Mouse (Mus musculus): ENCODE results near the gene Brwd1. TPM values are rescaled to one million over a fixed set of nuclear protein-coding genes. Genes with fewer than 3 reads are reported as not detected.

Brwd1 gene
- 249 and 258 TPM in 2 replicates for polyA plus RNA-seq (2015; fragmentation: Nextera tagmentation; extraction: Ambion mirVana)

DNA sequence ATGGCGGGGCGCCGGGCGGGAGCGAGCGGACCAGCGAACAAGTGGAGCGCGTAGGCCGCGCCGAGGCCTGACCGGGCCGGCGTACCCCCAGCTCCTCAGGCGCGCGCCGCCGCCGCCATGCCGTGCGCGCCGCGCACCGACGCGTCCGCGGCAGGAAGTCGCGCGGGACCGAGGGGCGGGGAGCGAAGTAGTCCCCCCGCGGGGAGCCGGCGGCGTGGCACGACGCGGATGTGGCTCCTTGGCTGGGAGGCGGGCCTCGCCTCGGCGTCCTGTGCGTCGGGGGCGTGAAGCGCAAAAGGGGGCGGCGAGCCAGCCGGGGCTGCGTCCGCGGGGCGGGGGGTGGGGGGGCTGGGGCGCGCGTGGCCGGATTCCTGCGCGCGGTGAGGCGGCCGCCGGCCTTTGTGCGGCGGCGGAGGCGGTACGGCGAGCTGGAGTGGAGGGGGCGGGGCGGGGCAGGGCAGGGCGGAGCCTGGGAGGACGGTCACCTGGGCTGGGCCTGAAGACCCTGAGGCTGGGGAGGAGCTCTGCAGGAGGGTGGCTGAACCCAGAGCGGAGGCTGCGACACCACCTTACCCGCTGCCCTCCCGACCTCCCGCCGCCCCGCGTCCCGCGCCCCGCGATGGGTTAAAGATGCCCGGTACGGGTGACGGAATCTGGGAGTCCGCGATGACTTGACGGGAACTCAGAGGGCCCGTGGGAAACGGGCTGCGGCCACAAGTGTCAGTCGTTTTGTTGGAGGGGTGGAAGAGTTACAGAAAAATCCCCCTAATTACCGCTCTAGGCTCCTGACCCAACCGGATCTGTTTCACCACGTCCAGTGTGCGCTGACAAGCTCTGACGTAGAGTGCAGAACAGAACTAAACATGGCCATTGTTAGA lies at the start of gene Brwd1:
Brwd1 (minus strand) TSS at position 226 of the 878 bp plus-strand sequence.
- Histone ChIP-seq H3K9me3 (no peaks in the 10 kb centered on the region), H3K4me3 (peak within 1 kb of the TSS; percentile 98), H3K27me3 (no peaks in the 10 kb centered on the region), H3K4me1 (replicated peaks) (peaks cover 34% of the 10 kb centered on the region), H3K36me3 (peaks cover 29% of the 10 kb centered on the region), H3K9ac (peak within 1 kb of the TSS; percentile 99), H3K27ac (replicated peaks) (peak within 1 kb of the TSS; percentile 98), H3K4me2 (peak within 1 kb of the TSS; percentile 64)
- ATAC-seq (ENCODE audit: low read depth): peak; percentile 80
- under 1% methylated on average over 95 of the region's 107 CpGs for WGBS

DNA sequence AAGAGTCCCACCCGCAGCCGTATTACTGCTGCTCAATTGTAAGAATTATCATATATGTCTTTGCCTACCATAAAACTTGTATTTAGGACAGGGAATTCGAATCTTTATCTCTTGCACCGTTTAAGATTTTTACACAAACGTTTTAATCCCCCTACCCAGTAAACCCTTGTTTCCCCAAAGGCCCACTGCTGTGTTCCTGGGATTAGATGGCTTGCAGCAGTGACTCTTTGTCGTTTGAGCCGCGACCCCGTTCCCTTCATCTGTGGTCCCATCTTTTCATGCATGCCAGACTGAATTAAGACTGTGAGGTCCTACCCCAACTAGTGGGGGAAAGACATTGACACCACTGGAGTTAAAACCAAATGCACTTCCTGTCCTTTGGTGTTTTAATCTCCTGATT lies 46.1 kb upstream of the Brwd1 start:
- H3K9ac ChIP-seq: peak overlapping the region; percentile 77
- H3K27ac ChIP-seq (replicated peaks): peak overlapping the region; percentile 99
- no peaks in the 10 kb centered on the region for H3K27me3 ChIP-seq
- ATAC-seq (ENCODE audit: low read depth): no peak
- peak overlapping the region; percentile 60 for H3K4me2 ChIP-seq
- H3K9me3 ChIP-seq: no peaks in the 10 kb centered on the region
- peaks cover 40% of the 10 kb centered on the region for H3K4me1 ChIP-seq (replicated peaks)
- WGBS: 4% methylated on average over 9 of the region's 9 CpGs
- H3K36me3 ChIP-seq: peaks cover 30% of the 10 kb centered on the region
- H3K4me3 ChIP-seq: peak overlapping the region; percentile 96

DNA sequence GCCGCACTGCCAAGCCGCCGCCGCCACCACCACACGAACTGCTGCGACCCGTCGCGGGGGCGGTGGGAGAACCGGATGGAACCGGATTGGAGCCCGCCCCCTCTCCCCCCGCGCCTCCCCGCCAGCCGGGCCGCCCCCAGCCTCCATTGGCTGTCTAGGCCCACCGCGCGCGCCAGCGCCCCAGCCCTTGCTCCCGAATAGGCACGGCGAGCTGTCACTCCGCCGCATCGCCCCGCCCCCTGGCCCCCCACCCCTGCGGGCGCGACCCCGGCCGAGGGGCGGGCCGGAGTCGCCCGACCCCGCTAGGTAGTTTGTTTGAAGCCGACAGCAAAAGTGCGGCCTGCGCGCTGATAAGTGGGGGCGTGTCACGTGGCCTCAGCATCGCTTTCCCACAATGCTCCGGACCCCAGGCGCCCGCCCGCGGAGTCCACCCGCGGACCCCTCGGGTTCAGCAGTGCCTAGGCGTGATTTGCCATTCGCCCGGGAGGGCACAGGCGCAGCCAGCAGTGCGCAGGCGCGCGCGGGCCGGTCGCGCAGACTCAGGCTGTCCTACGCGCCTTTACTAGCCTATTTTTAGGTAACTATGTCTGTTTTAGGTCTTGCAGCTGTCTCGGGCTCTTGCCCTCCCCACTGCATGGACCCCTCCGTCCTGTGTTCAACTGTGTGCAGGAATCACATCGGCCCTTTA lies 45.5 kb upstream of the Brwd1 start, which contains the start of gene Hmgn1:
Hmgn1 (minus strand) TSS at position 73 of the 688 bp plus-strand sequence.
- H3K36me3 ChIP-seq: peaks cover 37% of the 10 kb centered on the region

DNA sequence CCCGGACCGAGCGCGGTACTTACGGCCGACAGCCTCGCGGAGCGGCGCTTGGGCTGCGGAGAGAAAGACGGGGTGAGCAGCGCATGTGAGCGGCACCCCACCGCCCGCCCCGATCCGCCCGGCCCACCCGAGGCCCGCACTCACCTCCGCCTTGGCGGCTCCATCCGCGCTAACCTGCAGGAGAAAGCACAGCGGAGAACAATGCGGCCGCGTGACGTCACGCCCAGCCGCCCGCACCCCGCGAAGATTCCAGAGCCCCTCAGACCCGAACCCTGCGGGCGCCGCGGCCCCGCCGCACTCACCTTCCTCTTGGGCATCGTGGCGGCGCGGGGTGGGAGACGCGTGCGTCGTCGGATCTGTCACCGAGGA lies 44.9 kb upstream of the Brwd1 start:
- H3K4me1 ChIP-seq (replicated peaks): peaks cover 40% of the 10 kb centered on the region
- peak; percentile 78 for ATAC-seq (ENCODE audit: low read depth)
- peaks cover 42% of the 10 kb centered on the region for H3K36me3 ChIP-seq
- H3K27me3 ChIP-seq: no peaks in the 10 kb centered on the region
- no peaks in the 10 kb centered on the region for H3K9me3 ChIP-seq
- H3K4me2 ChIP-seq: peak overlapping the region; percentile 90
- WGBS: under 1% methylated on average over 48 of the region's 52 CpGs
- peak overlapping the region; percentile 99 for H3K27ac ChIP-seq (replicated peaks)
- H3K4me3 ChIP-seq: peak overlapping the region; percentile 96
- H3K9ac ChIP-seq: peak overlapping the region; percentile 99

More for the DNA sequence above, 45.5 kb upstream of the Brwd1 start, which contains the start of gene Hmgn1:
- Histone ChIP-seq H3K4me1 (replicated peaks) (peaks cover 40% of the 10 kb centered on the region), H3K9me3 (no peaks in the 10 kb centered on the region), H3K4me2 (peak within 1 kb of the TSS; percentile 90), H3K4me3 (peak within 1 kb of the TSS; percentile 96), H3K9ac (peak within 1 kb of the TSS; percentile 99), H3K27me3 (no peaks in the 10 kb centered on the region), H3K27ac (replicated peaks) (peak within 1 kb of the TSS; percentile 99)
- WGBS: under 1% methylated on average over 69 of the region's 72 CpGs
- peak; percentile 98 for ATAC-seq (ENCODE audit: low read depth)

DNA sequence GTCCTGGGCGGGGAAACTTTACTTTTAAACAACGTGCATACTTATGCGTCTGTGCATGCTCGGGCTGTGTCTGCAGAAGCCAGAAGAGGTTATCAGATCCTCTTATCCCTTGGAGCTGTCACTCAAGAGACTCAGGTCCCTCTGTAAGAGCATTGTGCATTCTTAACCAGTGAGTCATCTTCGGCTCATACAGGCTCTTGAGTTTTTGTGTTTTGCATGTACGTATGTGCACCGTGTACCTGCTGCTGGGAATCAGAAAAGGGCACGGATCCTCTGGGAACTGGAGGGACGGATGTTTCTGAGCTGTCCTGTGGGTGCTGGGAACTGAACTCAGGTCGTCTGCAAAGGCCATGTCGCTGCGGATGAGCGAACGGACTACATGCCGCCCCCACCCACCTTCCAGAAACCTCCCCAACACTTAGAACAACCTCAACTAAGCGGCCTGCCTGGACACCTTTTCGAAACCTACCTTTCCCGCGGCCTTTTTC lies 44.4 kb upstream of the Brwd1 start:
- H3K4me1 ChIP-seq (replicated peaks): peaks cover 40% of the 10 kb centered on the region
- no peaks in the 10 kb centered on the region for H3K9me3 ChIP-seq
- H3K36me3 ChIP-seq: peaks cover 46% of the 10 kb centered on the region
- WGBS: 10% methylated on average over 19 of the region's 19 CpGs
- peak overlapping the region; percentile 96 for H3K4me3 ChIP-seq
- ATAC-seq (ENCODE audit: low read depth): no peak
- peak overlapping the region; percentile 99 for H3K27ac ChIP-seq (replicated peaks)
- H3K9ac ChIP-seq: peak overlapping the region; percentile 99
- no peaks in the 10 kb centered on the region for H3K27me3 ChIP-seq
- H3K4me2 ChIP-seq: peak overlapping the region; percentile 90

DNA sequence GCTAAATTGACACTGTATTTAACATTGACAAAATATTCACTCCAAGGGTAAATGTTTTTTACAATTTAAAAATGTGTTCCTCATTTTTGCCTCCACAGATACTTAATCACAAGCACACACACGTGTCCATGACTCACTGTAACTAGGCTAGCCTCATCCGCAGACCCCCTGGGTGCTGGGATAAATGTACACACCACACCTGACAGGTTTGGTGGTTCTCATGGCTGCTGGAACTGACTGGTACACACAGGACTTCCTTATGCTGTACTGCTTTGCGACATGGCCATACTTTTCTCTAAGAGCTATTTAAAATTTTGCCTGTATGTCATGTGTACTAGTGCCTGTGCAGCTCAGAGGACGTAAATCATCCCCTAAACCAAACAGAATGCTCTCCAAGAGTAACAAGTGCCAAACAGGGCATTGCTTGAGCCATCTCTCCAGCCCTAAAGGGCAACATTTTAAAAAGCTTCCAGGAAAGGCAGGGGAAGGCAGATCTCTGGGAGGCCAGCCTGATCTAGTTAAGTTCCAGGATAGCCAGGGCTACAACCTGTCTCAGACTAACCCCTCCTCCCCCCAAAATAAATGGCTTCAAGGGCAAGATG lies 37.8 kb upstream of the Brwd1 start:
- Histone ChIP-seq H3K9ac (no peak overlapping the region), H3K36me3 (peaks cover 71% of the 10 kb centered on the region), H3K9me3 (no peaks in the 10 kb centered on the region), H3K4me2 (no peak overlapping the region), H3K27me3 (no peaks in the 10 kb centered on the region), H3K4me3 (no peak overlapping the region), H3K27ac (replicated peaks) (no peak overlapping the region), H3K4me1 (replicated peaks) (peaks cover 17% of the 10 kb centered on the region)
- ATAC-seq (ENCODE audit: low read depth): no peak
- 77% methylated on average over 4 of the region's 4 CpGs for WGBS

DNA sequence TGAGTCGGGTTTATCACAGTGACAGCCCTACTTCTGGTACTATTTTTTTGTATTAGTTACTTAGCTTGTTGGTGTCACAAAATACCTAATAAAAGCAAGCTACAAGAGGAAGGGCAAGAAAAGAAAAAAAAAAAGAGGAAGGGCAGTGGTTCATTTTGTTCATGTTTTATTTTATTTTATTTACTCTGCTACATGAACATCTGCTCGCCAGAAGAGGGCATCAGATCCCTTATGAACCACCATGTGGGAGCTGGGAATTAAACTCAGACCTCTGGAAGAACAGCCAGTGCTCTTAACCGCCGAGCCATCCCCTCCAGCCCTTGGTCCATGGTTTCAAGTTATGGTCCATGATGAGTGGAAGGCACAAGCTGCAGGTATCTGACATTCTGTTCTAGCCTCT lies 32.4 kb upstream of the Brwd1 start:
- no peaks in the 10 kb centered on the region for H3K4me1 ChIP-seq (replicated peaks)
- H3K27me3 ChIP-seq: no peaks in the 10 kb centered on the region
- H3K4me2 ChIP-seq: no peak overlapping the region
- peaks cover 24% of the 10 kb centered on the region; the same call in 1 of the 2 replicates for H3K36me3 ChIP-seq
- WGBS: 57% methylated on average over 4 of the region's 4 CpGs
- H3K4me3 ChIP-seq: no peak overlapping the region
- no peak overlapping the region for H3K27ac ChIP-seq (replicated peaks)
- ATAC-seq (ENCODE audit: low read depth): no peak
- H3K9me3 ChIP-seq: no peaks in the 10 kb centered on the region
- H3K9ac ChIP-seq: no peak overlapping the region

DNA sequence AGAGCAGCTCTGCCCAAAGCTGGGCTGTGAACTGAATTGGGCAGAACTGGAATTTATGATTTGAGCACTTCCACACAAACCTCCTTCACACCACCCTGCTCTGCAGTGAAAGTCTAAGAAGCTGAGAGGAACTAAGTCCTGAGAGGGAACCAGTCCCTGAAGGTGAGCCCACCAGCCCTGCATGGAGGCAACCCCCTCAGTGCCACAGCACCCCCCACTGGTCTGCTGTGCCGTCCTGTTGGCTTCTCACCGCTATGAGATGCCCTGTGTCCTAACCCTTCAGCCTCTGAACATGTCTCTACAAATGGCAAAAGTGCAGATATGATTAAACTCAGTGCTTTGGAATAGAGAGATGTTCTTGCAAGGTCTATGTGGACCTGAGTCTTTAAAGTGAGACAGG lies 30.4 kb upstream of the Brwd1 start:
- Histone ChIP-seq H3K36me3 (0 out of 2 replicates have a peak, but pooled peaks cover 5% of the 10 kb centered on the region), H3K4me1 (replicated peaks) (no peaks in the 10 kb centered on the region), H3K4me3 (no peak overlapping the region), H3K9ac (no peak overlapping the region), H3K4me2 (no peak overlapping the region), H3K9me3 (no peaks in the 10 kb centered on the region), H3K27ac (replicated peaks) (no peak overlapping the region), H3K27me3 (no peaks in the 10 kb centered on the region)
- 67% methylated on average over 2 of the region's 2 CpGs for WGBS
- ATAC-seq (ENCODE audit: low read depth): no peak

DNA sequence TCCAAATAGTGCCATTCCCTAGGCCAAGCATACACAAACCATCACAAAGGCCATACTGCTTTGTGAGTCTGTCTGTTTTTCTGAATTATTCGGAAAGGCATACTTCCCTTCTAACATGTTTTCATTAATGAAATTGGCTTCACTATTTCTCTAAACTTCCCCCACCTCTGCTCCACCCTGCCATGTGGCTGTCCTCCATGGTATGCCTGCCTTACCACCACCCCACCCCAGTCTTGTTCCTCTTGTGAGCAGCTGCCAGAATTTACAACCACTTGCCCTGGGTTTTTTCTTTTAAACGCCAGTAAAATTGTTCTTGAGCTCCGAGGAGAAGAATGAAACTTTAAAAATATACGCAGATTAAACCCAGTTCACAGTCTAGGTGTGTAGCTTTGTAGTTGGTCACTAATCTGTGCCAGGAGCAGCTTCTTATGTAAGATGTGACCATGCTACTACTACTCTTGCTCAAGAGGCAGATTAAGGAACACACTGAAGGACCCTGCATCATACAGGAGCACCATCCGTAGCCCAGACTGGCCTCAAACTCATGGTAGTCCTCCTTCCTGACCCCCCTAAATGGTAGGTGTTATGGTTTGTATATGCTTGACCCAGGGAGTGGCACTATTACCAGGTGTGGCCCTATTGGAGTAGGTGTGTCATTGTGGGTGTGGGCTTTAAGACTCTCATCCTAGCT lies 28.5 kb upstream of the Brwd1 start:
- ATAC-seq (ENCODE audit: low read depth): no peak
- 80% methylated on average over 5 of the region's 5 CpGs for WGBS

DNA sequence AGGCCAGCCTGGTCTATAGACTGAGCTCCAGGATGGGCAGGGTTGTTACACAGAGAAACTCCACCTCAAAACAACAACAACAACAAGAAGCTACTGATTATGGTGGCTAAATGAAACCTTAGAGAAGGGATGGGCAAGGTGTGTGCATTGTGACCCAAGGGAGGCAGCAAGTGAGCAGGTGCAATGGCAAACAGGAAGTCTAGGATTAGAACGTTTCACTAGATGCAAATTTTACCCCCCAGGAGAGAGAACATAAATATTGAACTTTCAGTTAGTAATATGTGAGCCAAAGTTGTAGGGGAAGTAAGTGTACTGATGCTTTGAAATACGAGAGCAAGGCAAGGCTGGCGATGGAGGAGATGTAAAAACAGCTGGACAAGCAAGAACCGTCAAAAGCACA lies 27.3 kb upstream of the Brwd1 start:
- 71% methylated on average over 4 of the region's 4 CpGs for WGBS
- Histone ChIP-seq H3K36me3 (no peaks in the 10 kb centered on the region), H3K27ac (replicated peaks) (no peak overlapping the region), H3K4me3 (no peak overlapping the region), H3K9me3 (no peaks in the 10 kb centered on the region), H3K9ac (no peak overlapping the region), H3K27me3 (no peaks in the 10 kb centered on the region), H3K4me1 (replicated peaks) (no peaks in the 10 kb centered on the region), H3K4me2 (no peak overlapping the region)
- no peak for ATAC-seq (ENCODE audit: low read depth)

More for the DNA sequence above, 28.5 kb upstream of the Brwd1 start:
- Histone ChIP-seq H3K27ac (replicated peaks) (no peak overlapping the region), H3K36me3 (no peaks in the 10 kb centered on the region), H3K4me3 (no peak overlapping the region), H3K9ac (no peak overlapping the region), H3K4me1 (replicated peaks) (no peaks in the 10 kb centered on the region), H3K9me3 (no peaks in the 10 kb centered on the region), H3K4me2 (no peak overlapping the region), H3K27me3 (no peaks in the 10 kb centered on the region)

DNA sequence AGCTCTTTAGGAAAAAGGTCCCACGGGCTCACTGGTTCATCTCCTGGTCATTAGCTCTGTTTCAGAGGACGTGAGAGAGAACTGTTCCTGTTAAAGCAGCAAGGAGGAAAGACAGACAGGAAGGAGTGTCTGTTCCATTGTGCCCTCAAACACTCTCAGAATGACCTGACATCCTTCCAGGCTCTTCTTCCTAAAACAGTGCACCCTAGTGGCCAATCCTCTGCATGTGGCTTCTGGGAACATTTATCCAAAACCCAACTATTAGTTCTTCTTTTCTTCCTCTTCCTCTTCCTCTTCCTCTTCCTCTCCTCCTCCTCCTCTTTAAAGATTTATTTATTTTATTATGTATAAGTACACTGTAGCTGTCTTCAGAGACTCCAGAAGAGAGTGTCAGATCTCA lies 20.7 kb upstream of the Brwd1 start:
- H3K27me3 ChIP-seq: no peaks in the 10 kb centered on the region
- H3K36me3 ChIP-seq: no peaks in the 10 kb centered on the region
- no peak overlapping the region for H3K4me2 ChIP-seq
- no peak overlapping the region for H3K4me3 ChIP-seq
- no peak for ATAC-seq (ENCODE audit: low read depth)
- no peaks in the 10 kb centered on the region for H3K4me1 ChIP-seq (replicated peaks)
- H3K27ac ChIP-seq (replicated peaks): no peak overlapping the region
- WGBS: 45% methylated on average over 2 of the region's 2 CpGs
- no peak overlapping the region for H3K9ac ChIP-seq
- H3K9me3 ChIP-seq: no peaks in the 10 kb centered on the region
